Mouse (Mus musculus) kidney, embryonic 14.5 days (tissue): ENCODE data around the gene Pcnt. TPM values are rescaled to one million over a fixed set of nuclear protein-coding genes. Genes with fewer than 3 reads are reported as not detected.

Experiments
- ATAC-seq: fragments of 200-750 bp; cut with Nextera tagmentation; 2 replicates; pipeline ENCODE4 v1.8.0; 2017; ENCODE audit warnings: moderate number of reproducible peaks, mild to moderate bottlenecking, moderate TSS enrichment, moderate library complexity; ENCODE audit not compliant: low FRiP score, low TSS enrichment
- H3K27ac ChIP-seq: fragments of 300-500 bp; sonication (generic); 2 replicates; pipeline ENCODE4 v1.5.1; 2014; ENCODE audit warnings: low read depth, mild to moderate bottlenecking, low read length, moderate library complexity, mixed read lengths
- H3K27me3 ChIP-seq: fragments of 300-500 bp; sonication (generic); 2 replicates; pipeline ENCODE4 v1.6.1; 2014; ENCODE audit warnings: mild to moderate bottlenecking, low read length; ENCODE audit not compliant: control insufficient read depth, insufficient read depth
- H3K36me3 ChIP-seq: fragments of 300-500 bp; sonication (generic); 2 replicates; pipeline ENCODE4 v1.6.1; 2014; ENCODE audit warnings: low read length, mixed read lengths; ENCODE audit not compliant: control insufficient read depth, insufficient read depth
- H3K4me1 ChIP-seq: fragments of 300-500 bp; sonication (generic); 2 replicates; pipeline ENCODE4 v1.6.1; 2014; ENCODE audit warnings: low read length, mixed read lengths; ENCODE audit not compliant: control insufficient read depth, insufficient read depth
- H3K4me2 ChIP-seq: fragments of 300-500 bp; sonication (generic); replicated peaks from 2 replicates; pipeline ENCODE4 v1.6.1; 2014; ENCODE audit warnings: low read depth, mild to moderate bottlenecking, low read length
- H3K4me3 ChIP-seq: fragments of 300-500 bp; sonication (generic); 2 replicates; pipeline ENCODE4 v1.5.1; 2014; ENCODE audit warnings: mild to moderate bottlenecking, low read length
- H3K9ac ChIP-seq: fragments of 300-500 bp; sonication (generic); 2 replicates; pipeline ENCODE4 v1.6.1; 2014; ENCODE audit warnings: low read depth, mild to moderate bottlenecking, low read length, moderate library complexity
- H3K9me3 ChIP-seq: fragments of 300-500 bp; sonication (generic); 2 replicates; pipeline ENCODE4 v1.6.1; 2016; ENCODE audit warnings: low read length; ENCODE audit not compliant: control insufficient read depth
- WGBS: fragments of 180-500 bp; shearing (Covaris S2); extraction: QIAGEN DNeasy Blood & Tissue Kit; methylation state at CpG from one replicate; pipeline ENCODE4 v1.1.7; 2014; 5-methylcytosine and 5-hydroxymethylcytosine counted together
- polyA plus RNA-seq: library from polyadenylated mRNA; unstranded; fragments of >200 nt; fragmentation: Nextera tagmentation; extraction: Ambion mirVana; gene quantifications from 2 replicates; pipeline ENCODE4 v1.2.1, GENCODE M21; 2014

The Pcnt gene
- polyA plus RNA-seq, 1 experiment from 2014 or later: 27.1 TPM

GRCm38 (mm10) chr10:76371736-76372135 lies 70.8 kb downstream of the Pcnt start:
- WGBS: 84% methylated on average over 3 of the region's 3 CpGs
- Histone ChIP-seq H3K4me3 (no peak overlapping the region), H3K4me1 (no peaks in the 10 kb centered on the region), H3K27me3 (no peaks in the 10 kb centered on the region), H3K36me3 (peaks cover 62% of the 10 kb centered on the region), H3K27ac (no peak overlapping the region), H3K4me2 (no peak overlapping the region), H3K9me3 (no peaks in the 10 kb centered on the region), H3K9ac (no peak overlapping the region)
- ATAC-seq: no peak

- WGBS: 91% methylated on average over 13 of the region's 13 CpGs
- no peaks in the 10 kb centered on the region for H3K27me3 ChIP-seq
- H3K4me2 ChIP-seq: no peak overlapping the region
- no peaks in the 10 kb centered on the region for H3K9me3 ChIP-seq
- no peak overlapping the region for H3K9ac ChIP-seq
- no peak overlapping the region for H3K27ac ChIP-seq
- peaks cover 69% of the 10 kb centered on the region for H3K36me3 ChIP-seq
- no peak overlapping the region for H3K4me3 ChIP-seq
- H3K4me1 ChIP-seq: no peaks in the 10 kb centered on the region
- no peak for ATAC-seq
These were observed 73.8 kb downstream of the Pcnt start for GRCm38 (mm10) chr10:76368766-76369165.

DNA sequence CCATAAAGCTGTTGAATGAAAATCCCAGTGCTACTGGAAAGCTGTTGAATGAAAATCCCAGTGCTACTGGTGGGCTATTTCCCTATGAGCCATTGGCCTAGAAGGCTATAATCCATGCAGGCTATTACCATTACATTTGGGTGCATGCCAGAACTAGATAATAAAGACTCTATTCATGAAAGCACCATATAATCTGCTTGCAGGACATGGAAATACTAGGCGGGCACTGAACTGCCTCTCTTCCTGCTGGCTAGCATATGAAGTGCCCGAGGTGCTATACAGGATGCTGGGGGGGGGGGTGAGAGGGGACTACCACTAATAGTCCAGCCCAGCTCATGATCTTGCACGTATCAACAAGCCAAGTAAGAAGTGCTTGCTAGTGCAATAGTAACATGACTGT lies 79.4 kb downstream of the Pcnt start:
- 73% methylated on average over 3 of the region's 3 CpGs for WGBS
- no peaks in the 10 kb centered on the region for H3K27me3 ChIP-seq
- no peak overlapping the region for H3K4me2 ChIP-seq
- no peak for ATAC-seq
- no peak overlapping the region for H3K4me3 ChIP-seq
- no peaks in the 10 kb centered on the region for H3K4me1 ChIP-seq
- H3K27ac ChIP-seq: no peak overlapping the region
- no peaks in the 10 kb centered on the region for H3K9me3 ChIP-seq
- H3K9ac ChIP-seq: no peak overlapping the region
- peaks cover 44% of the 10 kb centered on the region for H3K36me3 ChIP-seq

DNA sequence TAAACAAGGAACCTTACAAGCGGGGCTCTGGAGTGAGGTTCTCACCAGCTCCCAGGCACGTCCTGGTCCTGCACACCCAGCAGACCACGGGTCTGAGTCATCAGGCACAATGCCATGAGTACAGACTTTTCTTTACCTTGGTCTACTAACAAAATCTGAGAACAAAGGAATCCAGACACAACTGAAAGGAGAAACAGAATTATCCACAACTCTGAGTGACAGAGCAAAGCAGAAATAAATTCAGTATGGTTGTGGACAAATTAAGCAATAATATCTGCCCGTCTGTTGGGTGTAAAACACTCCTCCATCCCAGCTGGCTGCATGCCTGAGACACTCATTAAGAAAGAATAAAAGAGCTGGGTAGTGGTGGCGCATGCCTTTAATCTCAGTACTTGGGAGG lies 84.1 kb downstream of the Pcnt start:
- no peak overlapping the region for H3K9ac ChIP-seq
- H3K36me3 ChIP-seq: peaks cover 46% of the 10 kb centered on the region
- WGBS: 83% methylated on average over 5 of the region's 5 CpGs
- no peak for ATAC-seq
- H3K4me1 ChIP-seq: no peaks in the 10 kb centered on the region
- no peak overlapping the region for H3K4me2 ChIP-seq
- no peaks in the 10 kb centered on the region for H3K27me3 ChIP-seq
- H3K27ac ChIP-seq: no peak overlapping the region
- H3K9me3 ChIP-seq: no peaks in the 10 kb centered on the region
- no peak overlapping the region for H3K4me3 ChIP-seq

DNA sequence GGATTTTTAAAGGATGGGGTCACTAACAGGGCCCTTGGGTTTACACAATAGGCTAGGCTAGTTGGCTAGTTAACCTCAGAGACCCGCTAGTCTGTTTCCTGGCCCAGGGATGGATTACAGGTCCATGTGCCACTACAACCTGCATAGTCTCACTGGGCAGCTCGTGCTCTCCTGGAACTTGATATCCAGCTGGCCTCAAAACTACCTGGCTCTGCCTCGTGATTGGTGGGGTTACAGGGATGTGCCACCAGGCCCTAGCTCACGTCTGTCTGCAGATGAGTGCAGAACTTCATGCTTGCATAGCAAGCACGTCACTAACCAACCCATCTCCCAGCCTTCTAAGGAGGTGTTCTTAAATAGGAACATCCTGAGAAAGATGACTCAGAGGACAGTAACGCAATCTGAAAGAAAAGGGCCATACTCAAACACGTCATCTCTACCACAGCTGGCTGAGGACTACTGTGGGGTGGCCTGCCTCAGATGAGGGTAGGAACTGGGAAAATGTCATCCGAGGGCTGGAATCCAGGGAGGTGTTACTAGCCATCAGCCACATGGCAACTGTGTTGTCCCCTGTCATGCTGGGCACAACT lies 85.2 kb downstream of the Pcnt start:
- Histone ChIP-seq H3K4me3 (no peak overlapping the region), H3K9me3 (no peaks in the 10 kb centered on the region), H3K9ac (no peak overlapping the region), H3K36me3 (peaks cover 53% of the 10 kb centered on the region), H3K27me3 (no peaks in the 10 kb centered on the region), H3K4me1 (no peaks in the 10 kb centered on the region), H3K27ac (no peak overlapping the region), H3K4me2 (no peak overlapping the region)
- no peak for ATAC-seq
- 91% methylated on average over 8 of the region's 8 CpGs for WGBS

GRCm38 (mm10) chr10:76354974-76355373 lies 87.6 kb downstream of the Pcnt start:
- no peak overlapping the region for H3K9ac ChIP-seq
- H3K4me3 ChIP-seq: no peak overlapping the region
- H3K4me2 ChIP-seq: no peak overlapping the region
- ATAC-seq: no peak
- WGBS: 91% methylated on average over 12 of the region's 12 CpGs
- H3K36me3 ChIP-seq: peaks cover 70% of the 10 kb centered on the region
- H3K4me1 ChIP-seq: no peaks in the 10 kb centered on the region
- H3K27ac ChIP-seq: no peak overlapping the region
- H3K27me3 ChIP-seq: no peaks in the 10 kb centered on the region
- no peaks in the 10 kb centered on the region for H3K9me3 ChIP-seq

DNA sequence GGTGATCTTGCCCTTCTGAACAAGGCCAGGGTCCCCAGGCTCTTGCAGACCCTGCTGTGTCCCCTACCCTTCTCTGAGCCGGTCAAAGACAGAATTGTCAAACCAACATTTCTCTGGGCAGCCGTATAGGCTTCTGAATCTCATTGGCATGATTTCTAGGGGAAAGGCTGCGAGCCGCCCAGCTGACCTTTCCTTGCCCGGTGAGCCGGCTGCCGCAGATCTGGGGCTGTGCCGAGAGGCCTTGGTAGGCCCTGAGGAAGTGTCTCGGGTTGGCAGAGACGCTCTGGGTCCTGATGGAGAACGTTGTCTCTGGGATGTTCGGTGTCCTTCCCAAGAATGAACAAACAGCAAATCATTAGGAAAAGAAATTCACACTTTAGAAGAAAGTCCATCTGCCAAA lies 88.6 kb downstream of the Pcnt start:
- Histone ChIP-seq H3K27ac (no peak overlapping the region), H3K9me3 (no peaks in the 10 kb centered on the region), H3K27me3 (no peaks in the 10 kb centered on the region), H3K4me2 (no peak overlapping the region), H3K4me3 (no peak overlapping the region), H3K36me3 (peaks cover 73% of the 10 kb centered on the region), H3K9ac (no peak overlapping the region), H3K4me1 (no peaks in the 10 kb centered on the region)
- 94% methylated on average over 12 of the region's 12 CpGs for WGBS
- ATAC-seq: no peak

DNA sequence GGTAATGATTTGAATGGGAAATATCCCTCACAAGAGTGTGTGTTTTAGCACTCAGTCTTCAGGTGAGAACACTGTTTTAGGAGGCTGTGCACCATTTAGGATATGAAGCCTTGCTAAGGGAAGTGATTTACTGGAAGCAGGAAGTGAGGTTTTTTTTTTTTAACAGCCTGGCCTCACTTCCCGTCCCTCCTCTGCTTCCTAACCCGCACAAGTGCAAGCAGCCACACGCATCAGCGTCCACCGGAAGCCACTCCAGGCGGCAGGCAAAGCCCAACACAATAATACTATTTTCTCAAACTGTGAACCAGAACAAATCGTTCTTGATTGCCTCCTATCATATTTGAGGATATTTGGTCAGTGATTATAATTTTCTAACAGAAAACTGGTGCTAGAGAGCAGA lies 90.6 kb downstream of the Pcnt start:
- H3K27ac ChIP-seq: no peak overlapping the region
- H3K27me3 ChIP-seq: no peaks in the 10 kb centered on the region
- peaks cover 68% of the 10 kb centered on the region for H3K36me3 ChIP-seq
- no peak overlapping the region for H3K4me2 ChIP-seq
- no peak overlapping the region for H3K9ac ChIP-seq
- no peaks in the 10 kb centered on the region for H3K4me1 ChIP-seq
- H3K4me3 ChIP-seq: no peak overlapping the region
- H3K9me3 ChIP-seq: no peaks in the 10 kb centered on the region
- 79% methylated on average over 7 of the region's 7 CpGs for WGBS
- ATAC-seq: no peak

- no peaks in the 10 kb centered on the region for H3K9me3 ChIP-seq
- H3K9ac ChIP-seq: no peak overlapping the region
- peak overlapping the region; percentile 67 for H3K4me2 ChIP-seq
- H3K4me1 ChIP-seq: peaks cover 7% of the 10 kb centered on the region; the same call in 1 of the 2 replicates
- peaks cover 18% of the 10 kb centered on the region for H3K36me3 ChIP-seq
- H3K4me3 ChIP-seq: peak overlapping the region; percentile 85
- WGBS: 12% methylated on average over 4 of the region's 4 CpGs
- no peak overlapping the region for H3K27ac ChIP-seq
- H3K27me3 ChIP-seq: no peaks in the 10 kb centered on the region
- ATAC-seq: no peak
These were observed 96.0 kb downstream of the Pcnt start for GRCm38 (mm10) chr10:76346589-76346988.
